Mouse (Mus musculus) testis, adult 2 months (tissue): ENCODE results near the gene Gm17304. TPM values are rescaled to one million over a fixed set of nuclear protein-coding genes. Genes with fewer than 3 reads are reported as not detected.

ENCODE experiments used
- H3K27ac ChIP-seq: fragments of 200-500 bp; 2 replicates; pipeline ENCODE4 v1.5.1; 2012; ENCODE audit warnings: low read depth, low read length; ENCODE audit not compliant: control insufficient read depth, insufficient read depth
- H3K27me3 ChIP-seq: fragments of 200-500 bp; 2 replicates; pipeline ENCODE4 v1.6.1; 2012; ENCODE audit warnings: mild to moderate bottlenecking, low read length, moderate library complexity; ENCODE audit not compliant: control insufficient read depth, insufficient read depth
- H3K36me3 ChIP-seq: fragments of 200-500 bp; 2 replicates; pipeline ENCODE4 v1.6.1; 2012; ENCODE audit warnings: mild to moderate bottlenecking, low read length; ENCODE audit not compliant: control insufficient read depth, insufficient read depth
- H3K4me1 ChIP-seq: fragments of 200-500 bp; 2 replicates; pipeline ENCODE4 v1.6.1; 2012; ENCODE audit warnings: low read length; ENCODE audit not compliant: control insufficient read depth, insufficient read depth
- H3K4me3 ChIP-seq: fragments of 200-500 bp; 2 replicates; pipeline ENCODE4 v1.5.1; 2012; ENCODE audit warnings: low read depth, mild to moderate bottlenecking, low read length, moderate library complexity, mixed read lengths; ENCODE audit not compliant: control insufficient read depth
- CTCF ChIP-seq: fragments of 200-500 bp; IDR thresholded peaks from 2 replicates; pipeline ENCODE4 v1.5.1; 2012; ENCODE audit warnings: low read depth, mild to moderate bottlenecking, inconsistent platforms, low read length, moderate library complexity; ENCODE audit not compliant: control insufficient read depth, insufficient read depth, insufficient replicate concordance
- POLR2A ChIP-seq: fragments of 200-500 bp; IDR thresholded peaks from 2 replicates; pipeline ENCODE4 v1.6.1; 2012; ENCODE audit warnings: low read depth, mild to moderate bottlenecking, inconsistent platforms, low read length, moderate library complexity; ENCODE audit not compliant: control insufficient read depth
- polyA plus RNA-seq: library from polyadenylated mRNA; depleted of rRNA; stranded (reverse); fragments of >200 nt; gene quantifications from 2 replicates; pipeline ENCODE4 v1.2.3, GENCODE M21; 2012; rRNA removed

Gene Gm17304
- polyA plus RNA-seq, 1 experiment: not detected

DNA sequence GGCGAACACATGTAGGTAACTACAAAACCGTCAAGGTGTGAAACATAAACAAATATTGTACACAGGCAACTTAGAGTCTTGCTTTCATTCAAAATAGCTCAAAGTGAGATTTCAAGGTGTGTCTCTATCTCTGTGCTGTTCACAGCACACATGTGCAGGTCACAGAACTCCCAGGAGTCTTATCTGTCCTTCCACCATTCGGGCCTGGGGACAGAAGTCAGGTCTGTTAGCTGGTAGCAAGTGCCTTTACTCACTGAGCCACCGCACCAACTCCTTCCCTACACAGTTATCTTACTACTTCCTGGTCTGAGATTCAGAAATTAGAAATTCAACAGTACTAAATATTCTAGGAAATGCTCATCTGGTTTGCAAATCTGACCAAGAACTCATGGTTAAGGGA is 34.5 kb downstream of the Gm17304 start:
- Histone ChIP-seq H3K4me3 (no peak overlapping the region), H3K36me3 (peaks cover 1% of the 10 kb centered on the region; the same call in 1 of the 2 replicates), H3K27ac (no peak overlapping the region), H3K4me1 (no peaks in the 10 kb centered on the region), H3K27me3 (no peaks in the 10 kb centered on the region)
- TF ChIP-seq POLR2A: no peak
- no peak for TF ChIP-seq CTCF

DNA sequence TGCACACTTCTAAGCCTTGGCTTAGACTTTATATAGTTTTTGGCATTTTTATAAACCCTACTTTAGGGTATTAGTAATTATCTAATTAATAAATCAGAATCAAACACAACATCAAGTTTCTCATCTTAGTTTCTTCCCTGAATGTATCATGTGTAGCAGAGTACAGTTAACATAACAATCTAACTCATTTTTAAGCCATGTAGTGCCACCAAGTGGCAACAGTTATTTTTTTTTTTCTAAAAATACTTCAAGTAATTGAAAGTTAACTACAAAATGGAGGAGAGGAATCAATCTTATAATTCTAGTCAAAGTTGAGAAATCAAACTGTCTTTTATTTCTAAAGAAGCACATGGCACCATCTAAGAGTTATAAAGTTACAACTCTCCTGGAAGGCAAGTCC is 40.5 kb downstream of the Gm17304 start:
- Histone ChIP-seq H3K27me3 (no peaks in the 10 kb centered on the region), H3K4me3 (no peak overlapping the region), H3K36me3 (peaks cover 1% of the 10 kb centered on the region; the same call in 1 of the 2 replicates), H3K27ac (no peak overlapping the region), H3K4me1 (no peaks in the 10 kb centered on the region)
- TF ChIP-seq POLR2A (no peak), CTCF (no peak)

DNA sequence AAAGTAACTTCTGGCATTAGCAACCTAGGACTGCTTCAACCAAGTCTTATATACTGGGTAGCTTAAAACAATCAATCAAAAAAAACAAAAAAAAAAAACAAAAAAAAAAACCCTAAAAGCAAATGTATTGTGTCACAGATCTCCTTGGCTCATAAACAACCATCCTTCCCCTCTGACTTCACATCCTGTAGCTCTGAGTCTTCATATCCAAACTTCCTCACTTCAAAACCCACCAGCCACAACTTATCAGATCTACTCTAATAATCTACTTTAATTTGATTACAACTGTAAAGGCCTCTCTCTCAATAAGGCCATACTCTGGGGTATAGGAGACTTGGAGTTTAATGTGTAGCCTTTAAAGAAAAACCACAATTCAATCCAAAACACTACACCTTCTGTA is 41.1 kb downstream of the Gm17304 start:
- H3K4me1 ChIP-seq: no peaks in the 10 kb centered on the region
- H3K4me3 ChIP-seq: no peak overlapping the region
- no peak overlapping the region for H3K27ac ChIP-seq
- no peak for TF ChIP-seq CTCF
- TF ChIP-seq POLR2A: no peak
- H3K27me3 ChIP-seq: no peaks in the 10 kb centered on the region
- H3K36me3 ChIP-seq: peaks cover 1% of the 10 kb centered on the region; the same call in 1 of the 2 replicates

DNA sequence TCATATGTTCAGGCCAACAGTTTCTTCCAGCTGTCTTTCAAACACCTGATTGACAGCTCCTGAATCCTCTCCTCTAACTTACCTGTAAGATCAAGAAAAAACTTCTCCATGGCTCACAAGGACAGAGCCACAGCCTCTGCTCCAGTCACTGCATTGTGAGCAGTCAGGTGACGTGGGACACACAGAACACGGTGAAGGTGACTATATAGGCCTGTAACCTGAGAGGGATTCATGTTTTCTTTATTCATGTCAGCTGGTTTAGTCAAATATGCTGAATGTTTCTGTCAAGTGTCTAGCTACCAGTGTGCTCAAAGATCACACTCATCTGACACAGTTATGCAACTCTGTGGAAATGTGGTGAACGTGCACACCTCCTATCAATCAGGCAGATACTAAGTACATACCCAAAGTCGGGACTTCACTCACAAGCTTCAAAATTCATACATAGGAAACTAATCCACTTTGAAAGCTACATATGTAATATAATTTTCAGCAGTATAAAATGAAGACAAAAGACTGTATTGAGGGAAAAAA is 43.4 kb downstream of the Gm17304 start:
- TF ChIP-seq POLR2A (no peak), CTCF (no peak)
- no peaks in the 10 kb centered on the region for H3K4me1 ChIP-seq
- H3K27ac ChIP-seq: no peak overlapping the region

DNA sequence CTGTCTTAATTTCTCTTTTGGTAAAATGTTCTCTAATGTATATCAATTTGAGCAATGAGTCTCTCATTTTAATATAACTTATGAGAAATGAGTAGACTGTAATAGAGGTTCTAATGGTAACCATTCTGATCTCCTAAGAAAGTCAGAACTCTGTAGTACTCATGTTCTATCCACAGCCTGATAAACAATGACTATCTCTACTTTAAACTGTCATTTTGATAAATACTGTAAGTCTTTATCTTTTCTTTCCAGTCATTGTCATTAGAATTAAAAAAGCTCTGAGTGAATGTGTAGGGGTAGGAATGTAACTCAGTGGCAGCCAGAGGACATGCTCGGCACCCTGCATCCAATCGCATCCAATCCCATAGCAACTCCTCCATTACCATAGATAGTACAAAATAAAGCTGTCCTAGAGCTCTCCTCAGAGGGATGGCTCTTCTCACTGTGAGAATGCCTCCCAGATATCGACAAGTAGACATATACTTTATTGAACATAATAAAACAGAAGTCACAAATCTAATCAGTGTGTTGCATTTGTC is 44.0 kb downstream of the Gm17304 start:
- Histone ChIP-seq H3K36me3 (no peaks in the 10 kb centered on the region; the same call in 1 of the 2 replicates), H3K4me3 (no peak overlapping the region), H3K4me1 (no peaks in the 10 kb centered on the region), H3K27me3 (no peaks in the 10 kb centered on the region), H3K27ac (no peak overlapping the region)
- TF ChIP-seq POLR2A (no peak), CTCF (no peak)

More for the DNA sequence above, 43.4 kb downstream of the Gm17304 start:
- Histone ChIP-seq H3K27me3 (no peaks in the 10 kb centered on the region), H3K36me3 (no peaks in the 10 kb centered on the region; the same call in 1 of the 2 replicates), H3K4me3 (no peak overlapping the region)

Other genes starting within 250 kb of the Gm17304 start
- 0.28 and 0.30 TPM in 2 replicates for gene Barhl2, start 150.9 kb upstream of the Gm17304 start, polyA plus RNA-seq
- 18.1 and 22.2 TPM in 2 replicates for gene Zfp644, start 88.2 kb downstream of the Gm17304 start, polyA plus RNA-seq